Mouse (Mus musculus): ENCODE measurements around the gene Slc30a1. TPM values are rescaled to one million over a fixed set of nuclear protein-coding genes. Genes with fewer than 3 reads are reported as not detected.

Gene Slc30a1
- polyA plus RNA-seq, 1 experiment from 2014 or later: 5.6 TPM

GRCm38 (mm10) chr1:191880247-191880646 lies 26.3 kb upstream of the Slc30a1 start:
- no peaks in the 10 kb centered on the region for H3K27me3 ChIP-seq (replicated peaks; ENCODE audit: insufficient read depth, low read length)
- no peak overlapping the region for H3K4me3 ChIP-seq (ENCODE audit: low read depth, low read length)
- 78% methylated on average over 3 of the region's 3 CpGs for WGBS
- H3K36me3 ChIP-seq (ENCODE audit: insufficient read depth, low read length): no peaks in the 10 kb centered on the region
- no peak overlapping the region for H3K9ac ChIP-seq (replicated peaks; ENCODE audit: low read depth)
- no peaks in the 10 kb centered on the region for H3K9me3 ChIP-seq (ENCODE audit: low read length)
- TF ChIP-seq CTCF (IDR thresholded peaks at IDR 0.05) (no peak), EP300 (IDR thresholded peaks at IDR 0.05) (no peak)
- ATAC-seq (no peak), DNase-seq (ENCODE audit: low spot score) (no peak)
- H3K4me1 ChIP-seq (ENCODE audit: insufficient read depth, low read depth, low read length): peaks cover 3% of the 10 kb centered on the region; the same call in 1 of the 2 replicates
- no peak overlapping the region for H3K4me2 ChIP-seq (replicated peaks; ENCODE audit: low read depth, low read length)
- H3K27ac ChIP-seq (ENCODE audit: low read length): no peak overlapping the region

GRCm38 (mm10) chr1:191880921-191881609 lies 25.5 kb upstream of the Slc30a1 start:
- no peak for ATAC-seq
- no peaks in the 10 kb centered on the region for H3K36me3 ChIP-seq (ENCODE audit: insufficient read depth, low read length)
- 66% methylated on average over 8 of the region's 8 CpGs for WGBS
- no peak overlapping the region for H3K4me2 ChIP-seq (replicated peaks; ENCODE audit: low read depth, low read length)
- TF ChIP-seq CTCF (IDR thresholded peaks at IDR 0.05) (no peak), EP300 (IDR thresholded peaks at IDR 0.05) (no peak)
- DNase-seq (ENCODE audit: low spot score): no peak
- no peak overlapping the region for H3K27ac ChIP-seq (ENCODE audit: low read length)
- no peaks in the 10 kb centered on the region for H3K27me3 ChIP-seq (replicated peaks; ENCODE audit: insufficient read depth, low read length)
- H3K4me1 ChIP-seq (ENCODE audit: insufficient read depth, low read depth, low read length): peaks cover 3% of the 10 kb centered on the region; the same call in 1 of the 2 replicates
- H3K9ac ChIP-seq (replicated peaks; ENCODE audit: low read depth): no peak overlapping the region
- H3K4me3 ChIP-seq (ENCODE audit: low read depth, low read length): no peak overlapping the region
- no peaks in the 10 kb centered on the region for H3K9me3 ChIP-seq (ENCODE audit: low read length)

GRCm38 (mm10) chr1:191881663-191882062 lies 24.9 kb upstream of the Slc30a1 start:
- H3K4me1 ChIP-seq (ENCODE audit: insufficient read depth, low read depth, low read length): peaks cover 3% of the 10 kb centered on the region; the same call in 1 of the 2 replicates
- TF ChIP-seq EP300 (IDR thresholded peaks at IDR 0.05): no peak
- 52% methylated on average over 2 of the region's 2 CpGs for WGBS
- no peaks in the 10 kb centered on the region for H3K27me3 ChIP-seq (replicated peaks; ENCODE audit: insufficient read depth, low read length)
- H3K4me3 ChIP-seq (ENCODE audit: low read depth, low read length): no peak overlapping the region
- no peaks in the 10 kb centered on the region for H3K9me3 ChIP-seq (ENCODE audit: low read length)
- H3K4me2 ChIP-seq (replicated peaks; ENCODE audit: low read depth, low read length): no peak overlapping the region
- H3K36me3 ChIP-seq (ENCODE audit: insufficient read depth, low read length): no peaks in the 10 kb centered on the region
- ATAC-seq: no peak
- no peak for DNase-seq (ENCODE audit: low spot score)
- H3K27ac ChIP-seq (ENCODE audit: low read length): no peak overlapping the region
- no peak overlapping the region for H3K9ac ChIP-seq (replicated peaks; ENCODE audit: low read depth)

- Histone ChIP-seq H3K9ac (replicated peaks; ENCODE audit: low read depth) (no peak overlapping the region), H3K4me1 (ENCODE audit: insufficient read depth, low read depth, low read length) (peaks cover 3% of the 10 kb centered on the region; the same call in 1 of the 2 replicates), H3K27ac (ENCODE audit: low read length) (no peak overlapping the region), H3K4me2 (replicated peaks; ENCODE audit: low read depth, low read length) (no peak overlapping the region), H3K36me3 (ENCODE audit: insufficient read depth, low read length) (no peaks in the 10 kb centered on the region), H3K9me3 (ENCODE audit: low read length) (no peaks in the 10 kb centered on the region), H3K4me3 (ENCODE audit: low read depth, low read length) (no peak overlapping the region), H3K27me3 (replicated peaks; ENCODE audit: insufficient read depth, low read length) (no peaks in the 10 kb centered on the region)
- no peak for DNase-seq (ENCODE audit: low spot score)
- no peak for ATAC-seq
- TF ChIP-seq EP300 (IDR thresholded peaks at IDR 0.05): no peak
- no peak for TF ChIP-seq CTCF (IDR thresholded peaks at IDR 0.05)
- WGBS: 87% methylated on average over 10 of the region's 10 CpGs
Measured at GRCm38 (mm10) chr1:191882474-191883206, 23.9 kb upstream of the Slc30a1 start.

- no peak overlapping the region for H3K4me3 ChIP-seq (ENCODE audit: low read depth, low read length)
- TF ChIP-seq EP300 (IDR thresholded peaks at IDR 0.05) (no peak), CTCF (IDR thresholded peaks at IDR 0.05) (no peak)
- no peak for DNase-seq (ENCODE audit: low spot score)
- no peaks in the 10 kb centered on the region for H3K36me3 ChIP-seq (ENCODE audit: insufficient read depth, low read length)
- no peaks in the 10 kb centered on the region for H3K9me3 ChIP-seq (ENCODE audit: low read length)
- H3K27me3 ChIP-seq (replicated peaks; ENCODE audit: insufficient read depth, low read length): no peaks in the 10 kb centered on the region
- no peak overlapping the region for H3K4me2 ChIP-seq (replicated peaks; ENCODE audit: low read depth, low read length)
- no peak overlapping the region for H3K9ac ChIP-seq (replicated peaks; ENCODE audit: low read depth)
- WGBS: 29% methylated on average over 5 of the region's 5 CpGs
- H3K4me1 ChIP-seq (ENCODE audit: insufficient read depth, low read depth, low read length): peaks cover 3% of the 10 kb centered on the region; the same call in 1 of the 2 replicates
- no peak overlapping the region for H3K27ac ChIP-seq (ENCODE audit: low read length)
- ATAC-seq: no peak
Measured at GRCm38 (mm10) chr1:191883654-191884053, 22.9 kb upstream of the Slc30a1 start.

- ATAC-seq: no peak
Measured at GRCm38 (mm10) chr1:191891912-191892311, 14.7 kb upstream of the Slc30a1 start.

More at GRCm38 (mm10) chr1:191891912-191892311, 14.7 kb upstream of the Slc30a1 start:
- TF ChIP-seq EP300 (IDR thresholded peaks at IDR 0.05) (no peak), CTCF (IDR thresholded peaks at IDR 0.05) (no peak)
- H3K4me1 ChIP-seq (ENCODE audit: insufficient read depth, low read depth, low read length): no peaks in the 10 kb centered on the region
- no peaks in the 10 kb centered on the region for H3K36me3 ChIP-seq (ENCODE audit: insufficient read depth, low read length)
- 54% methylated on average over 6 of the region's 6 CpGs for WGBS
- DNase-seq (ENCODE audit: low spot score): no peak
- H3K9ac ChIP-seq (replicated peaks; ENCODE audit: low read depth): no peak overlapping the region
- no peak overlapping the region for H3K4me2 ChIP-seq (replicated peaks; ENCODE audit: low read depth, low read length)
- no peak overlapping the region for H3K4me3 ChIP-seq (ENCODE audit: low read depth, low read length)
- H3K9me3 ChIP-seq (ENCODE audit: low read length): no peaks in the 10 kb centered on the region
- H3K27ac ChIP-seq (ENCODE audit: low read length): no peak overlapping the region
- no peaks in the 10 kb centered on the region for H3K27me3 ChIP-seq (replicated peaks; ENCODE audit: insufficient read depth, low read length)
